Mouse (Mus musculus) embryo, embryonic 10 days (tissue): ENCODE results near the gene Gpr180.
A peak's percentile ranks its signal among the peaks of the same experiment; 100 is the strongest.

ENCODE experiments used
- DNase-seq: peaks from one replicate; pipeline ENCODE4 v3.0.0-alpha.2; 2015; ENCODE audit warnings: low spot score

Gpr180 gene

DNA sequence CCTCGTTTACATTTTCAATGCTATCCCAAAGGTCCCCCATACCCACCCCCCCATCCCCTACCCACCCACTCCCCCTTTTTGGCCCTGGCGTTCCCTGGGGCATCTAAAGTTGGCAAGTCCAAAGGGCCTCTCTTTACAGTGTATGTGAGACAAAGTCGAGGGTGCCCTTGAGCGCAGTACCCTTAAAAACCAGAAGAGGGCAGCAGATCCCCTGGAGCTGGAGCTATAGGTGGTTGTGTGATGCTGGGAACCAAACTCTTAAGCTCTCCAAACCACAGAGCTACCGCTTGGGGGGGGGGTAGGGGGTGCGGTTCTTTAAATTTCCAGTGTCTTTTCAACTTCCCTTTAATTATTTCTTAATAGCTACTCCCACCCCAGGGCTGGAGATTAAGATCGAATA is 66.1 kb downstream of the Gpr180 start:
- DNase-seq = no peak

DNA sequence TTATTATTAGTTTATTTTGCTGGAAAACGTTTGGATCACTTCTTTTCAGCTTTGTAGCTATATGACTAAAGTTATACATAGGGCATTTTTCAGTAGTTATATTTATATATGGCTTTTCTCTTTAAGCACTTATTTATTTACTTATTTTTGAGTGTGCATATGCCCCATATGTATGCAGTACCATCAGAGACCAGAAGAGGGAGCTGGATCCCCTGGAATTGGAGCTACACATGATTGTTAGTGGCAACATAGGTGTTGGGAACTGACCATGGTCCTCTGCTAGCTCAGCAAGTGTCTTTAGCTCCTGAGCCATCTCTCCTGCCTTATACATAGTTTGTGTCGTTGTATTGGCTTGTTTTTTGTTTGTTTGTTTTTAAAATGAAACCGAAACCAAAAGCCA is 70.4 kb downstream of the Gpr180 start:
- DNase-seq = no peak

DNA sequence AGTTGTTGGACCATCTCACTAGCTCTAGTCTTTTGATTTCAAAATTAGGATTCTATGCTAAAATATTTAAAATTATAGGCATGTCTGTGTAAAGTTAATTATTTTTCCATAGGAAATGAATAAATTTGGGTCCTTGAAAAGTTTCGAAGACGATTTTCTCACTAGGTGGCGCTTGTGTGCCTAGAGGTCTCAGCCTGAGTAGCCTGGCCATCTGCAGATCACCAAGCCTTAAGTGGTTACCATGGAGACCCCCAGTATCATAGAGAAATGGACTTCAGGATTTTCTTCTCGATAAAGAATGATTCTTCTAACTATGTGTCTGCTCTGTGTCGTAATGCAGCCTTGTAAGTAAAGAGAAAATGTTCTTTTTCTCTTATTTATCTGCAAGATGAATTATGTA is 72.7 kb downstream of the Gpr180 start:
- peak; percentile 85 for DNase-seq

DNA sequence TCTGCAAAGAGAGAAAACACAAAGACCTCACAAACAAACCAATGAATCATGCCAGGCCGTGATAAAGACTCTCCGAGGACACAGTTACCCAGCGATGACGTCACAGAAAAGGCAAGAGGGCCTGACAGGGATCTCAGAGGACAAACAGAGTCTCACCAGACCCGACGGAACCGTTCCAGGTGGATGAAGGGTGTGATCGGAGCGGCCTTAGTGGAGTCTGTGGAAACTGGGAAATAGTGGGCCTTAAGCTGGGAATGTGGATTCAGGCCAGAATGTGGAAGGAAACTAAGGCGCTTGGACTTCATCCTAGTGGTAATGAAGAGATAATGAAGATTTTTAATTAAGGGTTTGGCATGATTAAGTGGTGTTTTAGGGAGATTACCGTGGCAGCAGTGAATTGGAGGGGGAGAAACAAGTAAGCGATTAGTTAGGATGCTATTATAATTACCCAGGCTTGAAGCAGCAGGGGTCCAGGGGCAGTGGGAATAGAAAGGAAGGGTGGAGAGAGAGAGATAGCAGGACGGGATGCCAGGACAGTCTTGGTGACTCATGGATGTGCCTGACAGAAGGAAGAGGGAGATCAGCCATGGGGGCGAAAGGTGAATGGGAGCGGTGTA is 75.3 kb downstream of the Gpr180 start:
- DNase-seq = no peak
